Mouse (Mus musculus) CD8-positive naive resting alpha-beta T cell, adult 2 months (primary cell): ENCODE data around the gene Snap47.

Experiments
- DNase-seq, 2 experiments: peaks; one replicate each; pipeline ENCODE4 v3.0.0; 2022; ENCODE audit warnings: low read depth in 2 of 2, low spot score in 2 of 2

Gene Snap47

DNA sequence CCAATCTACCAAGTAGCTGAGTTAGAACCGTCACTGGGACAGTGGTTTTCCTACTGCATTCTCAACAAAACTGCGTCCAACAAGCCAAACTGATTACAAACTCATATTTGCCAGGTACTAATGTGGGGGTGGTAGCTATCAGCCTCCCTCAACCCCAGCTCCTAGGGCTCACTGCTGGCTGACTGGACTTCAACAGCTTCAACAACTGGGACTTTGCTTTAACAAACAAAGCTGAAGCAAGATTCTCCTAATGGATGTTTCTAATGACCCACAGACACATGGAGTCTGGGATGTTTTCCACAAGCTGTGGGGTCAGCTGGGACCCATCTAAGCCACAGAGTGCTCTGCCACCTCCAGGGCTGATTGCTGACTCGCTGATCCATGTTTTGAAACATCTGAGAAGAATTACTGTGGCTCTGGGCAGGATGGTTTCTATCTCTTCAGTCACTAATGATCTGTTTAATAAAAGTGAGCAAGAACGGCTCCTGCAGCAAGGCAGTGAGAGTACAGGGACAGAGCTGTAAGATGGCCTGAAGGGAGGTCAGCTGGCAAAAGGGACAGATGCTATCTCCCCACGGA, 27.9 kb downstream of the Snap47 start:
- DNase-seq: no peak

DNA sequence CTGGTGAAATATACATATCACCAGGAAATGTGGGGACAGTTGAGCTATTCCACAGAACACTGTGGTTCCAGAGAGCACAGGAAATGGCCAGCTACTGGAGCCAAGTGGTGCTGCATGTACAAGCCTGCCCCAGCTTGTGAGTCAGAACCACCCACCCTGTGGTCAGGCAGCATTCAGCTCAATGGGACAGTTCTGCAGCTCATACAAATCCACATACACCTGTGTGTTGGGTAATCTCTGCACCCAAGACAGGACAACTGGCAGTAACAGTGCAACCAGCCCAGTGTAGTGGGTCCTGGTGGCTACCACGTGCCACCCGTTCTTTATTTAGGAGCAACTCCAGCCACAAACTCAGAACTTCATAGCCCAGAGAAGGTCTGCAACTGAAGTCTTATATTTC, 29.0 kb downstream of the Snap47 start:
- DNase-seq: no peak

DNA sequence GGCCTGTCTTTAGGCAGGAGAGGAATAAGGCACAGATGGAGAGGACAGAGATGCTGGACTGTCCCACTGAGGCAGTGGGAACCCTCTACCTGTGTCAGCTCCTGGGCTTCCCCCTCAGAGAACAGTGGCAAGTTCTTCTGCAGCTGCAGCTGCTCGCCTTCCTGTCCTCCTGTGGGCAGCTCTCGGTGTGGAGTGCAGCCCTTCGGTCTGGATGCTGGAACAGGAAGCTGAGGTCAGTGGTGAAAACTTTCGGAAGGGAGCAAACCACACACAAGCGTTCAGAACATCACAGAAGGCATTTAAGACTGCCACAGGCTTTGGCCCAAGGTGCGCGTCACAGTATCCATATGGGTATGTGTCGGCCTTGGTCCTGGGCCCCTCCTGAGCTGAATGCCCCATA, 29.6 kb downstream of the Snap47 start:
- DNase-seq: no peak

DNA sequence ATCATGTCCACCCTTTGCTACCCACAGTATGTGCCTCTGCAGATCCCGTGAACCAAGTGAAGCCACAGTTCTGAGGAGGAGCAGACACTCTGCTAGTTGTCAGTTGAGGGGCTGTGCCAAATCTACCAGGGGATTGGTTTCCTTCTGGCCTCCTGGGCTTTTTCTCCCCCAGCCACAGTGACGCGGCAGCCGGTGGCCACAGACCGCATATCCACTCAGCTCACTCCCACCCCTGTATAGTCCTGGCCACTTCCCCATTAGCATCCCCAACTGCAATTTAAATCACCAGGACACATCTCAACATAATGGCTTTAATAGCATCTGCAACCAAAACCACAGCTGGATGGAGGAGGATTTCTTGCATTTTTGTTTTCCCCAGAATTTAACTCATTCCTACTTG, 32.3 kb downstream of the Snap47 start:
- DNase-seq: no peak

DNA sequence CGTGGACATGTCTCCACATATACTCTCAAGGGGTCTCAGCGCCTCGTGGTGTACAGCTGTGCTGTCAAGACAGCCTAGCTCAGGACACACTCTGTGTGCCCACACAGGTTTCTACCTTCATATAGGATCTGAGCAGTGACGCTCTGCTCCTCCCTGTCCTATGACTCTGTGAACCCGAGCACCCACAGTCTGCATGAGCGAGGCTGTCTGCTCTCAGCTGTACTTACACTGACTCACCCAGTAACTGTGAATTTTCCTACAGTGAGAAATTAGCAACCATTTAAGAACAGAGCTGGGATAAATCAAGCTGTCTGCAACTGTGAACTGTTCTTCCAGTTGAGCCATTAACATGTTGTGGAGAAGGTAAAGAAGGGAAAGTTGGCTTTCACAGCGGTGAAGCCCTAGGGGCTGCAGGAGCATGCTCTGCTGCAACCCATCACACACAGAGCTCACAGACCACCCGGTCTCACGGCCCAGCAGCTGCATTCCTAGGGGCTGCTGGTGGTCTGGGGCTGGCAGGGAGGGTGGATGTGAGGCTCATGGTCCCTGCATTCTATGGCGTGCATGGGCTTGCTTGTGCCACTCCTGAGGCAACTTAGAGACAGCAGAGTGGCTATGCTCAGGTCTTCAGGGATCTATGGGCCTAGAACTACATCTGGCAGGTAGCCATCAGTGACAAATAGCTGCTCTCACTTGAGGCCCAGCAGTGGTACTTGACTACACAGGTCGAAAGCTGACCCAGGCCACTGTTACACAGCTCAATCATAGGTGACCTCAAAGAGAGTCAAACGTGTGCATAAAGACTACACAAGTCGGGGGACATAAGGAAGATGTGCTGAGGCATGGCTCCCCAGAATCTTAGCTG, 37.8 kb downstream of the Snap47 start:
- no peak for DNase-seq

DNA sequence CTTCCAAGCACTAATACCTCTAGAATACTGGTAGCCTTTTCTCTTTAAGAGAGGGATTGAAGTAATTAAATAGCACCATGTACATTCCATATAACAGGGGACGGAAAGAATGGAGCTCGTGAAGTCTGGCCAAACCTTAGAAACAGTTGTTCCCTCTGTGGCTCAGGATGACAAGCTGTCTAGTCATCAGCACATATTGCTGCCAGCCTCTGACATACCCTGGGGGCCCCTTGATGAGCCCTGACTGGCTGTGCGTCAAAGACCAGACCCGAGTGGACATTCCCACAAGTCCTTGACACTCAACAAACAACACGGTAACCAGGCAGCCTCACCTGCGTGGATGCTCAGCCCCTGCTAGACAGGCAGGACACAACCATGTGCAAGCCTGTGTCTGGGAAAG, 38.9 kb downstream of the Snap47 start:
- DNase-seq: no peak

DNA sequence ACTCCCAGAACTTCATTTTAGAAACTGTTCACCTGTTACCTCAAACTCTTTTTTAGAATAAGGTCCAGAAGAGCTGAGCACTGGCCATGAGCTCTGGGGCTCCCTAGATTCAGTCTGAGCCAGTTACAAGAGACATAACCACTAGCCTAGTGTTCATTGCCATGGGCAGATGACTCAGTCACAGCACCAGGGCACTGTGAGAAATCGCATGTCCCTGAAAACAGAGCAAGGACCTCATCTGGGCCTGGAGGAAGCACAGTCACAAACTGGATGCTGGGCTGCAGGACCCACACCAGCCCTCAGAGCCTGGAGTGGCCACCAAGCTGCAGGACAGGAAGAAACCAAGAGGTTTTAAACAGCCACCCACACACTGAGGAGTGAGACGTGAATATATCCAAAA, 40.1 kb downstream of the Snap47 start:
- DNase-seq: no peak

DNA sequence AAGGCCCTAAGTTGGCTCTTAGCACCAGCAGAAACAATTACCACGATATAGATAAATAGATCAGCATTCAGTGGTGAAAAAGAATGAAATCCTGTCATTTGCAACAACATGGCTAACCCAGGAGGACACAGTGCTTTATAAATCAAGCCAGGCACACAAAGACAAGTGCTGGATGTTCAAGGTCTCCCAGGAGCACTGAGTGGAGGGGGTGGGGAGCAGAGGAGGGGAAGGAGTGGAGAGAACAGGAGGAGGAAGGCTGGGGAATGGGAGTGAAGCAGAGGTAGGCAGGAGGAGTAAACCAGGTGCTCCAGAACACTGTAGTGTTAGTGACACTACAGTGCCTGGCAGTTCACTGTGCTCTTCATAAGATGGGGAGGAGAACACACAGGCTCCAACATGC, 45.2 kb downstream of the Snap47 start:
- no peak for DNase-seq

DNA sequence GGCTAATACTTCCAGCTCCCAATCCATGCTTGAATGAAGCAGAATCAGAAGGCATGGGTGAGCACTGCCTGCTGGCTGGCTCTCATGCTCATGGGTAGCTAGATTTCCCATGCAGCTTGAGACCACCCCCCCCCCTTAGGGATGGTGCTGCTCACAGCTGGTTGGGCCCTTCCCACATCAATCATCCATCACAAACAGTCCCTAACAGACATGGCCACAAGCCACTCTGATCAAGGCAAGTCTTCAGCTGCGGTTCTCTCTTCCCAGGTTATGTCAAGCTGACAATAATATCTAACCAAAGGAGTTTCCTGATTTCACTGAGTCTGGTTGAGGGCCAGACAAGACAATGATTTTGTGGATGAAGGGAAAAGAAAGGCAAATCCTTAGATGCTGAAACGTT, 50.1 kb downstream of the Snap47 start:
- no peak for DNase-seq

DNA sequence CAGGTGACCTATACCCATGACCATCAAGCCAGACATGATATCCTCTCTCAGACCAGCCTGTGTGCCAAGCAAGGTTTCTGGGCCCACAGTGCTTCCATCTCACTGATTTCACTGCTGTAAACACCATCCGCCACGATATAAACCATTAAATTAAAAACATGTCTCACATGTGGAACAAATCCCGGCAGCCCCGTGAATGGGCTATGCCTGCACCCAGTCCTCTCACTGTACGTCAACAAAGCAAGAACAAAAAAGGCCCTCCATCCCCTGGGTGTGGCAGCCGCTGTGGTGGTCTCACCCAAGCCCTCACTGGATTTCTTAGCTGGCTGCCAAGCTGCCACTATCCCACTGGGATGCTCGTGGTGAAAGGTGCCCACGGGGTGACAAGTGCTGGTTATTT, 51.2 kb downstream of the Snap47 start:
- DNase-seq: no peak

DNA sequence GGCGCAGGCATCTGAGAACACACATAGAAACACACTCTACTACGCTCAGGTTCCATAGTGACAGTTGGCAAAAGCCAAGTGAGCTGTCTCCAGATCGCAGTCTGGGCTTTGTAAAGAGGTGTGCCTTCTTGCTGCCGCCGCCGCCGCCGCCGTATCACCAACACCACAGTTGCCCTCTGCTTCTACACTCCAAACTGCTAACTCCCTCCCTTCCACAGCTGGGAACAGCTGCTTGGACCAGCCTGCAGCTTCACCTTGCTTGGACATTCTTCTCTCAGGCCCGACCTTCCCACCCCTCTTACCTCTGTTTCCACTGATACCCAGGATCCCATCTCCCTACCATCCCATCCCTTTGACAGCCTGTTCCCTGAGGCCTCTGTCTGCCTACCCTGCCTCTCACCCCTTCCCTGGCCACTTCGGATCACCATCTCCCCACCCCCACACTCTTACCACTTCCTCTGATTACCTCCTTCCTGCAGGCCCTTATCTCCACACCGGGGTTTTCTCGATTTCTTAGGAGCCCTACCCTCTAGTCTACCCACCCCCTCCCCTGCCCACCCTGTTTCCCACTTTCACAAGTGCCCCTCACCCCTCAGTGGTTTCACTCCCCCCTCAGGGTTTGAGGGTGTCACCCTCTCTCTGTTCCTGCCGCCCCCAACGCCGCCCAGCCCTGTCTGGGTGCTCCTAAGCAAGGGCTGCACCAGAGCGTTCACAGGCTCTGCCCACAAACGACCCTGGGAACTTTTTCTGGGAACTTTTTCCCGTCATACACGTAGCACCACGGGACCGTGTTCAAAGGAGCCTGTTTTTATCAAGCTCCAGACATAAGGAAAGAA, 53.2 kb downstream of the Snap47 start:
- no peak for DNase-seq

DNA sequence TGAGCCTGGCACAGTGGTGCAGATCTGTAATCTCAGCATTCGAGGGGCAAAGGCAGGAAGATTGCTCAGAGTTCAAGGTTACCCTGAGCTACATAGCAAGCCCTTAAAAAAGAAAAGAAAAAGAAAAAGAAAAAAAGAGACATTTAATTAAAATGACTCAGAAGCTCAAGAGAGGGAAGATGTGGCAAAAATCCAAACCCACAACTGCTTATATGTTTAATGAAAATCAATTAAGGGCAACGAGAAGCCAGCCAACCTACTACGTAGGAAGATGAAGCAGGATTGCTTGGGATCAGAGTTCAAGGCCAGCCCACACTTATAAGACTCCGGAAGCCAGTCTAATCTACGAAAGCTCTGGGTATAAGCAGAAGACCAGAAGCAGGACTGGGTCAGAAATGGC, 56.5 kb downstream of the Snap47 start:
- no peak for DNase-seq

DNA sequence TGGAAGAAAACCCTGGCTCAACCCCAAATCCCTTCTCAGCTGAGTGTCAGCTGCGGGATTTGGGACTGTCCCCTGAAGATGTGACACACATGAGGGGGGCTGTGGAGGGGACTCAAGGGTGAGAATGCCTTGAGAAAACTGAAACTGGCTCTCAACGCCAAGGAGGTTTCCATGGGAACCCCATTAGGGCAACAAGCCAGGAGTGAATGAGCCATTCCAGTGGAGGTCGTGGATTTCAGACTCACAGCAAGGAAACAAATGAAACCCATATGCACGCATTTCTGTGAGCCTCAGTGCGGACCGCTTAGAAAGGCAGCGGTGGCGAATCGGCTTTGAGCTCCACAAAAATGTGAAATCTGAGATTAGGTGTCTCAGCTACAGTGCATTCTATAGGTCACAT, 57.4 kb downstream of the Snap47 start:
- no peak for DNase-seq

DNA sequence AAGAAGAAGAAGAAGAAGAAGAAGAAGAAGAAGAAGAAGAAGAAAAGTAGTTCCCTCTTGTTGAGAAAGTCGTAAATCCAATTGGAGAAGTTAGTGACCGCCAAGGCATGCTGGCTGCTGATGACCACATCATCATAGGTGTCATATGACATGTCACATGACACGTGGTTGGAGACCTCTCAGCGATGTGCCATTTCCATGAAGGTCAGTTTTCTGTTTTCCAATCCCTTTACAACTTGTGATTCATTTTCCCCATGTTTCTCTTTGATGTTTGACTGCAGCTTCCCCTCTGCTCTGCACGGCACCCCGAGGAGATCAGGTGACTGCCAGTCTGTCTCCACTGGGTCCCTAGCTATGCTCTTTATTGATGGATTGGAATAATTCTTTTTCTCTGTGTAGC, 58.7 kb downstream of the Snap47 start:
- DNase-seq: no peak

DNA sequence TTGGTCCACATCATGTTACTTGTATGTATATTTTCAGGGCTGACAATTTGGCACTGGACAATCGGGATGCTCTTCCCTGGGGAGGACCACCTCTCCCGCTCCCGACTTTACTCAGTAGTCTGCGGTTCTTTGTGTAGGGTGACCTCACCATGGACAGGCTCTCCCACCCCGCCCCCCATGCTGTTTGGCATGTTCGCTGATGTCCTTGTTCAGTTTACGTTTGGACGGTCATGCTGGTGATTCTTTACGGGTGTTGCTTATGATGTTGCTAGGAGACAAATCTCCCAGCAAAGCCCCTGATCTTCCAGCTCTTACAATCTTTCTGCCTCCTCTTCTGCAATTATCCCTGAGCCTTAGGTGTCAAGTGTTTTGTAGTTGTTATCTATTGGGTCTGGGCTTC, 60.5 kb downstream of the Snap47 start:
- DNase-seq: no peak

DNA sequence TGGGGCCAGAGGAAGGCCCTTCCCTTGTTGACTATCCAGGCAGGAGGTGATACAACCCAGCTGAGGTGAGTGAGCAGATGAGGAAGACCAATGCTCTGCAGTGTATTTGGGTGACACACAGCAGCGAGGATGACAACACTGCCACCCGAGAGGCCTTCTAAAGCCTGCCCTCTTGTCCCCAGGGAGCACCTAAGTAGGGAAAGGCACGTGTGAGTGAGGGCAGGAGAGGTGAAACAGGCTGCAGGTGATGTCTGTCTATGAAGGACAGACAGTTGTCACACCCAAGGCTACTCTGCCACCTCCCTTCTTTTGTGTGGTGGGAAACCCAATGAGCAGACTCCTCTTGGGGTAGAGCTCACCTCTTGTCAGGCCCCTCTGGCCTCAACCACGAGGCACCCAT, 61.4 kb downstream of the Snap47 start:
- no peak for DNase-seq

DNA sequence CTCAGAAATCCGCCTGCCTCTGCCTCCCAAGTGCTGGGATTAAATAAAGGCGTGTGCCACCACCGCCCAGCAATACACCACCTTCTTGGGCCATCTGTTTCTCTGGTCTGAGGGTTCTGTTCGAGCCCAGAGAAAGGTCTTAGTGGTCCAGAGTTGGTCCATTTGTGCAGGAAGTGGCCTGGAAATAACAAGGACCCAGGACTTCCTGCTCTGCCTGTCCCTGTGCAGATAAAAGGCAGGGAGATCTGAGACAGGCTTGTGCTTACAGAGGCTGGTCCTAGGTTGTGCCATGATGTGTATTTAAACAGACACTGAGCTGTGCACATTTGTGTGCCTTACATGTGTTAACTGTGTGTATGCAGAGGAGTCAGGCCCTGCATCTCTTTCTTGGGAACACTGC, 62.2 kb downstream of the Snap47 start:
- DNase-seq: no peak

DNA sequence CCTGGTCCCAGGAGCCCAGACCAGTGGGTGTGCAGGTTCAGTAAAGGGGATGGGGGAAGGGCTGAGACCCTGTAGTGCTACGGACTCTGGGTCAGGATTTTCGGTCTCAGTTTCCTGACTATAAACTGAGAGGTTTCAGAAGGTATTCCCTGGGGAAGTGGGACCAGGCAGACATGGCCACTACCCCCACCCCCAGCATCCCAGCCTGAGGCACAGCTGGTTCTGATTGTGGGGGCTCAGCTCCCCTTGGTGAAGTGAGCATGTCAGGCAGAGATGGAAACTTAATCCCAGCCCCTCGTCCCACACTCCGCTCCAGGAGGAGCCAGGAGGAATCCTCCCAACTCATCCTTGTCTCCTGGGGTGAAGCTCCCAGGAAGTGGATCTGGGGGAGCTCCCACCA, 63.5 kb downstream of the Snap47 start:
- DNase-seq: no peak

DNA sequence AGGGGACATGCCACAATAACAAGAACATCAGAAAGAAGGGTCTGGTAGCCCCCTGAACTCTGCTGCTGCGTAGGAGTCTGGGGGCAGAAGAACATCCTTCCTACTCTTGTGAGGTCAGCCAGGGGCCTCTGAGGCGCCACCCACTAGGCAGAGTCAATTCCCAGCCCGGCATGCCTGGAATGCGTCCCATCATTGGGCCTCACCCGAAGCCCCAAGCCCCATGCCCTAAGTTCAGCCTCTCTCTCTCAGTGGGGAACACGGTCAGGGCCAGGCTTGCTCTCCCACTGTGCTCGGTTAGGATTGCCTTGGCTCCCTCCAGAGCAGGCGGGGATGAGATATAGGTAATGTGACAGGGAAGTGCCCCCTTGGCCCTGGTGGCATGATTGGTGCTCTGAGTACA, 65.9 kb downstream of the Snap47 start:
- no peak for DNase-seq

DNA sequence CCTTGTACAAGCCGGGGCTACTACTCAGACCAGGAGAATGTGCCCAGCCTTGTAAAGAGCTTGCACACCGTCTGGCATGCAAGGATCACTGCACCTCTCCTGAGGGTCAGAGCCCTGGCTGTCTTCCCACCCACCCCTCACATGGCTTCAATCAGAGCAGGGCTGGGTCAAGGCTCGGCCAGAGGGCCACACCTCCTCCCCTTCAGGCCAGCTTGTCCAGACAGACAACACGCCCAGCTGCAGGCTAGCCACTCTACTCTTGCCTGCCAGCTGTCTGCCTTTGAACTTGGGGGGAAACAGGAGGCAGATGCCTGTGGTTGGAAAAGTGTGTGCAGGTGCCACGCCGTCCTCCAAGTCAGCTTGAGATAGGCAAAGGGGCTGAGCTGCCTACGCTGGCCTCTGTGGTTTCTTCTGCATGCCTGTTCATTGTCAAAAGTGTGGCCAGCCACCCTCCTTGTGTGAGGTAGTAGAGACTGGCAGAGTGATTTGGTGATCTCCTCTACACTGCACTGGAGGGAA, 66.5 kb downstream of the Snap47 start:
- DNase-seq: no peak

DNA sequence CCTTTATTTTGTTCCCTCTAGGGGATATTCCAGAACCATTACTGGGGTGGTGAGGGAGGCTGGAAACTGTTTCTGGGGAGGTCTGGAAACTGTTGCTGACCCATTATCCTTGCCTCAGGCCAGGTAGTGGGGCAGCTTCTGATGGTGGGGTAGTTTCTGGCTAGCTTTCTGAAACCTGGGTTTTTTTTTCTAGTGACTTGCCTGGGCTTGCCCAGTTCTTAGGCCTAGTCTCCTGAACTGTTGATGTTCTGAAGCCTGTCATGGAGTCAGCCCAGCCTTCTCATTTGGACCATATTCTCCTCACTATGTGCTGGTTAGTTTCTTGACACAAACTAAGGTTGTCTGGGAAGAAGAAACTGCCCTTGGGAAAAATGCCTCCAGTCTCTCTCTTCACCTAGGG, 71.4 kb downstream of the Snap47 start:
- no peak for DNase-seq

DNA sequence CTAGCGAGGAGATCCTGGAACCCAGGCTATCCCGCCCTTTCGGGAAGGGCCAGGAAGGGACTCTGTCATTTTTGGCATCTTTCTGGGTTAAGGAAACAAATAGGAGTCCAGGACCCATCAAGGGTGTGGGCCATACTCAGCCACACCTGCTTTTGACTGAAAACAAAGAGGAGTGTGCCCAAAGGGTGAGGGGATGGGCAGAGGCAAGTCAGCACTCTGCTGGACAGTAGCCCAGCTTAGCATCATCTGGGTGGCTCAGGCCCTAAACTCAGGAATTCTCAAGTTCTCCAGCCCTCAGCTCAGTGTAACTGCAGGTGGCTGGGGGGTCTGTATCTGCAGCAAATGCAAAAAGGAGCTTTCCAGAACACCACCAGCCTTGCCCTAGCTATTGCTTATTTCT, 73.0 kb downstream of the Snap47 start:
- no peak for DNase-seq
